Mouse (Mus musculus): ENCODE results near the gene 1700018B08Rik. TPM values are rescaled to one million over a fixed set of nuclear protein-coding genes. Genes with fewer than 3 reads are reported as not detected.

Gene 1700018B08Rik
- polyA plus RNA-seq, 1 experiment from 2014 or later = not detected

DNA sequence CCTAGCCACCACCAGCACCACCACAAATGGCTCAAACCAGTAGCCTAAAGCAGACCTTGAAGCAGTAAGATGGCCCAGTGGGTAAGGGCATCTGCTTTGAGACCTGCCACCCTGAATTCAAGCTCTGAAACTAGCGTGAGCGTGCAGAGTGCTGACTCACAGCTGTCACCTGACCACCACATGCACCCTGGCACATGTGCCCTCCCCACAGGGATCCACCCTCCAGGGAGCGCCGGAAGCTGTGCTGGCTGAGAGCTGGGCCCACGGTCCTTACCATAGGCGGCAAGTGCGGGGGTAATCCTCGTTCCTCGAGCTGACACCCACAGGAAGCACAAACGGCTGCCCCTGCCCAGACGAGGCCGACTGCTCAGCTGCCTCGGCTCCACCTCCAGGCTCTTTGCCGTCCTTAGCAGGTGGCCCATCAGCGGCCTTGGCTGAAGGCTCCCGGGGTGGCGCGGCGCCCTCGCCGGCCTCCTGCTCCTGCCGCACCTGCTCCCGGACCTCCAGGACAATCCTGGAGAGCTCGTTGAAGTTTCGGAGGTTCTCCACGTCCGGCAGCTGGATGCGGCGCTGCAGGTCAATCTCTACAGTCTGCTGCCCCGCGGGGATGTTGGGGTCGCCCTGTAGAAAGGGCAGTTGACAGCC, 9.8 kb upstream of the 1700018B08Rik start:
- no peaks in the 10 kb centered on the region for H3K27me3 ChIP-seq (ENCODE audit: control insufficient read depth, insufficient read depth, low read length)
- no peaks in the 10 kb centered on the region for H3K4me1 ChIP-seq (ENCODE audit: control insufficient read depth, insufficient read depth, low read length)
- 94% methylated on average over 32 of the region's 32 CpGs for WGBS
- peaks cover 27% of the 10 kb centered on the region for H3K36me3 ChIP-seq (ENCODE audit: control insufficient read depth, insufficient read depth)
- no peak overlapping the region for H3K4me3 ChIP-seq (ENCODE audit: low read length)
- H3K4me2 ChIP-seq (ENCODE audit: low read depth, low read length) = no peak overlapping the region
- no peak overlapping the region for H3K9ac ChIP-seq (ENCODE audit: low read length)
- no peak for ATAC-seq (replicated peaks; ENCODE audit: extremely low read depth, insufficient read depth, low FRiP score)
- no peaks in the 10 kb centered on the region for H3K9me3 ChIP-seq (replicated peaks; ENCODE audit: control insufficient read depth, low read length)
- H3K27ac ChIP-seq (ENCODE audit: low read length) = no peak overlapping the region

DNA sequence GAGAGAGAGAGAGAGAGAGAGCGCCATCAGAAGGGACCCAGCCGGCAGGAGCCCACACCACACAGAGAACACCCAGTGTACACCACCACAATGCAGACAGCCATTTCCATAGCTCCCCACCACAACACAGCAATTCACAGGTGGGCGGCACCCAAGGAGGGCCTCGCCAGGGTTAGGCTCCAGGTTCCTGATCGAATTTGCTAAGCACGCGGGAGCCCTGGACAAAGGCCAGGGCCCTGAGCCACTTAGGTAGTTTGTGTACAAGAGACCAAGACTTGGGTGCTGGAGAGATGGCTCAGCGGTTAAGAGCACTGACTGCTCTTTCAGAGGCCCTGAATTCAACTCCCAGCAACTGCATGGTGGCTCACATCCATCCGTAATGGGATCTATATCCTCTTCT, 8.4 kb upstream of the 1700018B08Rik start:
- Histone ChIP-seq H3K4me1 (ENCODE audit: control insufficient read depth, insufficient read depth, low read length) (no peaks in the 10 kb centered on the region), H3K27me3 (ENCODE audit: control insufficient read depth, insufficient read depth, low read length) (no peaks in the 10 kb centered on the region), H3K27ac (ENCODE audit: low read length) (no peak overlapping the region), H3K9me3 (replicated peaks; ENCODE audit: control insufficient read depth, low read length) (no peaks in the 10 kb centered on the region), H3K36me3 (ENCODE audit: control insufficient read depth, insufficient read depth) (peaks cover 22% of the 10 kb centered on the region), H3K9ac (ENCODE audit: low read length) (no peak overlapping the region), H3K4me3 (ENCODE audit: low read length) (no peak overlapping the region), H3K4me2 (ENCODE audit: low read depth, low read length) (no peak overlapping the region)
- WGBS = 84% methylated on average over 9 of the region's 9 CpGs
- no peak for ATAC-seq (replicated peaks; ENCODE audit: extremely low read depth, insufficient read depth, low FRiP score)

DNA sequence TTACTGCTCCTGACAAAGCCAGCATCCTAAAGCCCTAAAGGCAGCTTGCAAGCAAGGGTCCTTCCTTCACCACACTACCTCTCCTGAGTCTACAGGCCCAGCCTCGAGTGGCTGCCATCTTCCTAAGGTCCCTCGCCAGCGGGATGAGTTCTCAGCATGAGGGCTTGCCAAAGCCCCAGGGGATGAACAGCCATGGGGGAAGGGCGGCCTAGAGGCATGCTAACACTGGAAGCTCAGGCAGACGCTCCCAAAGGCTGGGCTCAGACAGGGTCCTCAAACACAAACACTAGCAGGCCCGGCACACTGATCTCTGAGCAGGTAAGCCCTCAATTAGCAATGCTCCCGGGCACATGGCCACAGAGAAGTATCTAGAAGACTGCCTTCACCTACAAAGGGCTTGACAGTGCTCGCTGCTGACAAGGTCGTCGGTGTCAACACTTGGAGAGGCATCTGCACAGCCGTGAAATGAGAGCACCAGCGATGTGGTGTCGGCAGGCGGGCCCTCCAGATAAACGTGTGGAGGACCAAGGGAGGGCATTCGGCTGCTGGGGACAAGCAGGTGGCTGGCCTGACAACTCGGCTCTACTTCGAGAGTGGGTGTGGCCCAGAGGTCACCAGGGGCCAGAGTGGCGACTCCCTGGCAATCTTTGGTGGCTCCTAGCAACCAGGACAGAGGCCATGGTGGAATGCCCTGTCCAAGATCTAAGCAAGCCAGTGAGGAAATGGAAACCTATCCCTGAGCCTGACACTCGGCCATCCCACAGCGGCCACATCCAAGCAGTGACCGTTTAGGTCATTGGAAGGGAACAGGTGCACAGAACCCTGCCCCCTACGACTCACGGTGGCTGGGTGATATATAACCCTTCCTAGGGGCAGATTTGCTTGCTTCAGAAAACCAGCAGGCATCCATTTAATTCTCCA, 7.2 kb upstream of the 1700018B08Rik start:
- Histone ChIP-seq H3K4me2 (ENCODE audit: low read depth, low read length) (no peak overlapping the region), H3K27ac (ENCODE audit: low read length) (no peak overlapping the region), H3K36me3 (ENCODE audit: control insufficient read depth, insufficient read depth) (peaks cover 22% of the 10 kb centered on the region), H3K27me3 (ENCODE audit: control insufficient read depth, insufficient read depth, low read length) (peaks cover 2% of the 10 kb centered on the region; the same call in 1 of the 2 replicates), H3K9me3 (replicated peaks; ENCODE audit: control insufficient read depth, low read length) (no peaks in the 10 kb centered on the region), H3K9ac (ENCODE audit: low read length) (no peak overlapping the region), H3K4me1 (ENCODE audit: control insufficient read depth, insufficient read depth, low read length) (no peaks in the 10 kb centered on the region), H3K4me3 (ENCODE audit: low read length) (no peak overlapping the region)
- ATAC-seq (replicated peaks; ENCODE audit: extremely low read depth, insufficient read depth, low FRiP score) = no peak
- 53% methylated on average over 24 of the region's 24 CpGs for WGBS

- H3K36me3 ChIP-seq (ENCODE audit: control insufficient read depth, insufficient read depth) = peaks cover 22% of the 10 kb centered on the region
Measured at GRCm38 (mm10) chr8:121550056-121550455, 5.9 kb upstream of the 1700018B08Rik start.

DNA sequence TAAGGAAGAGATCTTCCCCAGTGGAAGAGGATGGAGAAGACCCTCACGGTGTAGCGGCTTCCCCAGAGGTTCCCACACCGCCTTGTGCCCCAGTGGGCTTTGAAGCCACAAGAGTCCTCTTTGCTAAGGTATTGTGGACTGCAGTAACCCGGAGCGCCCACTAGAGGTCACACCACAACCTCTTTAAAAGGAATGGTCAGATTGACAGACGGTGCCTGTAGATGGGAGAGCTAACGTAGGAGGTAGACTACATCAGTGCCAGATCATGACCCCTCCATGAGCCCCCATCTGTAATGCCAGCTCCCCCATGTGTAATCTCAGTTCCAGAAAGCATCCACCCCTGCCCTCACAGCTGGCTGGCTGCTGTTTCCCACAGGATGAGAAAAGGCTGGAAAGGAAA, 3.0 kb upstream of the 1700018B08Rik start:
- no peak for ATAC-seq (replicated peaks; ENCODE audit: extremely low read depth, insufficient read depth, low FRiP score)

More at GRCm38 (mm10) chr8:121550056-121550455, 5.9 kb upstream of the 1700018B08Rik start:
- H3K4me3 ChIP-seq (ENCODE audit: low read length) = no peak overlapping the region
- H3K27me3 ChIP-seq (ENCODE audit: control insufficient read depth, insufficient read depth, low read length) = peaks cover 2% of the 10 kb centered on the region; the same call in 1 of the 2 replicates
- H3K9me3 ChIP-seq (replicated peaks; ENCODE audit: control insufficient read depth, low read length) = no peaks in the 10 kb centered on the region
- no peak overlapping the region for H3K4me2 ChIP-seq (ENCODE audit: low read depth, low read length)
- WGBS = 64% methylated on average over 6 of the region's 6 CpGs
- ATAC-seq (replicated peaks; ENCODE audit: extremely low read depth, insufficient read depth, low FRiP score) = no peak
- H3K4me1 ChIP-seq (ENCODE audit: control insufficient read depth, insufficient read depth, low read length) = no peaks in the 10 kb centered on the region
- H3K27ac ChIP-seq (ENCODE audit: low read length) = no peak overlapping the region
- no peak overlapping the region for H3K9ac ChIP-seq (ENCODE audit: low read length)

GRCm38 (mm10) chr8:121544936-121545335, 816 bp upstream of the 1700018B08Rik start:
- Histone ChIP-seq H3K27me3 (ENCODE audit: control insufficient read depth, insufficient read depth, low read length) (peaks cover 8% of the 10 kb centered on the region), H3K4me3 (ENCODE audit: low read length) (no peak overlapping the region), H3K9ac (ENCODE audit: low read length) (no peak overlapping the region), H3K27ac (ENCODE audit: low read length) (no peak overlapping the region), H3K4me1 (ENCODE audit: control insufficient read depth, insufficient read depth, low read length) (no peaks in the 10 kb centered on the region), H3K9me3 (replicated peaks; ENCODE audit: control insufficient read depth, low read length) (peaks cover 3% of the 10 kb centered on the region; the same call in 1 of the 2 replicates), H3K36me3 (ENCODE audit: control insufficient read depth, insufficient read depth) (no peaks in the 10 kb centered on the region), H3K4me2 (ENCODE audit: low read depth, low read length) (no peak overlapping the region)
- 39% methylated on average over 11 of the region's 11 CpGs for WGBS
- ATAC-seq (replicated peaks; ENCODE audit: extremely low read depth, insufficient read depth, low FRiP score) = no peak

More for the DNA sequence above, 3.0 kb upstream of the 1700018B08Rik start:
- H3K4me2 ChIP-seq (ENCODE audit: low read depth, low read length) = no peak overlapping the region
- H3K9ac ChIP-seq (ENCODE audit: low read length) = no peak overlapping the region
- no peak overlapping the region for H3K27ac ChIP-seq (ENCODE audit: low read length)
- H3K4me1 ChIP-seq (ENCODE audit: control insufficient read depth, insufficient read depth, low read length) = no peaks in the 10 kb centered on the region
- H3K36me3 ChIP-seq (ENCODE audit: control insufficient read depth, insufficient read depth) = peaks cover 5% of the 10 kb centered on the region; the same call in 1 of the 2 replicates
- H3K27me3 ChIP-seq (ENCODE audit: control insufficient read depth, insufficient read depth, low read length) = peaks cover 8% of the 10 kb centered on the region
- no peaks in the 10 kb centered on the region for H3K9me3 ChIP-seq (replicated peaks; ENCODE audit: control insufficient read depth, low read length)
- H3K4me3 ChIP-seq (ENCODE audit: low read length) = no peak overlapping the region
- WGBS = 3% methylated on average over 7 of the region's 7 CpGs

- no peak overlapping the region for H3K27ac ChIP-seq (ENCODE audit: low read length)
- no peaks in the 10 kb centered on the region for H3K4me1 ChIP-seq (ENCODE audit: control insufficient read depth, insufficient read depth, low read length)
- no peaks in the 10 kb centered on the region for H3K36me3 ChIP-seq (ENCODE audit: control insufficient read depth, insufficient read depth)
- no peak overlapping the region for H3K4me3 ChIP-seq (ENCODE audit: low read length)
- ATAC-seq (replicated peaks; ENCODE audit: extremely low read depth, insufficient read depth, low FRiP score) = no peak
- peaks cover 3% of the 10 kb centered on the region; the same call in 1 of the 2 replicates for H3K9me3 ChIP-seq (replicated peaks; ENCODE audit: control insufficient read depth, low read length)
- peaks cover 13% of the 10 kb centered on the region for H3K27me3 ChIP-seq (ENCODE audit: control insufficient read depth, insufficient read depth, low read length)
- no peak overlapping the region for H3K9ac ChIP-seq (ENCODE audit: low read length)
- H3K4me2 ChIP-seq (ENCODE audit: low read depth, low read length) = no peak overlapping the region
- WGBS = 62% methylated on average over 13 of the region's 13 CpGs
Measured at GRCm38 (mm10) chr8:121542901-121543300, 1.2 kb downstream of the 1700018B08Rik start.

DNA sequence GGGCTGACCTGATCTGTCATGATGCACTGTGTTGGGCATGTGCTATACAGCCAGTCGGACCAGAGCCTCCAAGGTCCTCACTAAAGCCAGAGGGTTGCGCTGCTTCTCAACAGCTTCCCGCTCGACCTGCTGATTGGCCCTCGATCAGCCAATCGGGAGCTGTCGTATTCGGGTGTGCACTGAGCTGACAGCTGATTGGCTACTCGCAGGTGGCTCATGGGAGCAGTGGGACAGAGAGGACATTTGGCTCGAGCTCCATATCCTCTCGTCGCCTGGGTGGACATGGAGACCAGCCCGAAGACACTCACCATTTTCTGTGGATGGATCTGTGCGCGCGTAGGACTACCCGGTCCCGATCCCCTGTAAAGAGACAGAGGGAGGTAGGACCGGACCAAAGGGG, 2.3 kb downstream of the 1700018B08Rik start:
- Histone ChIP-seq H3K9ac (ENCODE audit: low read length) (no peak overlapping the region), H3K36me3 (ENCODE audit: control insufficient read depth, insufficient read depth) (no peaks in the 10 kb centered on the region), H3K4me1 (ENCODE audit: control insufficient read depth, insufficient read depth, low read length) (no peaks in the 10 kb centered on the region), H3K4me3 (ENCODE audit: low read length) (no peak overlapping the region), H3K27me3 (ENCODE audit: control insufficient read depth, insufficient read depth, low read length) (peaks cover 12% of the 10 kb centered on the region), H3K9me3 (replicated peaks; ENCODE audit: control insufficient read depth, low read length) (peaks cover 3% of the 10 kb centered on the region; the same call in 1 of the 2 replicates), H3K4me2 (ENCODE audit: low read depth, low read length) (no peak overlapping the region), H3K27ac (ENCODE audit: low read length) (no peak overlapping the region)
- no peak for ATAC-seq (replicated peaks; ENCODE audit: extremely low read depth, insufficient read depth, low FRiP score)
- 69% methylated on average over 19 of the region's 19 CpGs for WGBS

DNA sequence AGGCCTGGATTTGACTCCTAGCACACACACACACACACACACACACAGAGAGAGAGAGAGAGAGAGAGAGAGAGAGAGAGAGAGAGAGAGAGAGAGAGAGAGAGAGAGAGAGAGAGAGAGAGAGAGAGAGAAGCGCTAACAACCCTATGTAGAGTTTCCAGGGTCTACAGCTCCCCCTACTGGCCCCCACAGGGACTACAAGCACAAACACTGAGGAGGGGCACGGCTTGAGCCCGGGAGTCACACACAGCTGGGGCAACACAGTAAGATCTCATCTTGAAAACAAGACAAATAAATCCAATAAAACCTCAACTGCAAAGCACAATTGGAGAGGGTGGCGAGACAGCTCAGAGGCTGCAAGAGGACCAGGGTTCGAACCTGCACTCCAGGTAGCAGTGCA, 11.7 kb downstream of the 1700018B08Rik start:
- no peaks in the 10 kb centered on the region for H3K36me3 ChIP-seq (ENCODE audit: control insufficient read depth, insufficient read depth)
- WGBS = 40% methylated on average over 5 of the region's 5 CpGs

More for the DNA sequence above, 11.7 kb downstream of the 1700018B08Rik start:
- no peak overlapping the region for H3K4me3 ChIP-seq (ENCODE audit: low read length)
- H3K4me1 ChIP-seq (ENCODE audit: control insufficient read depth, insufficient read depth, low read length) = no peaks in the 10 kb centered on the region
- no peak overlapping the region for H3K27ac ChIP-seq (ENCODE audit: low read length)
- H3K4me2 ChIP-seq (ENCODE audit: low read depth, low read length) = no peak overlapping the region
- ATAC-seq (replicated peaks; ENCODE audit: extremely low read depth, insufficient read depth, low FRiP score) = no peak
- H3K9ac ChIP-seq (ENCODE audit: low read length) = no peak overlapping the region
- no peaks in the 10 kb centered on the region for H3K9me3 ChIP-seq (replicated peaks; ENCODE audit: control insufficient read depth, low read length)
- H3K27me3 ChIP-seq (ENCODE audit: control insufficient read depth, insufficient read depth, low read length) = no peaks in the 10 kb centered on the region

All from heart, embryonic 16.5 days (tissue).